Mouse (Mus musculus): ENCODE data around the gene Zfp62. TPM values are rescaled to one million over a fixed set of nuclear protein-coding genes. Genes with fewer than 3 reads are reported as not detected.

The Zfp62 gene
- polyA plus RNA-seq, 1 experiment from 2014 or later = 38.6 TPM

DNA sequence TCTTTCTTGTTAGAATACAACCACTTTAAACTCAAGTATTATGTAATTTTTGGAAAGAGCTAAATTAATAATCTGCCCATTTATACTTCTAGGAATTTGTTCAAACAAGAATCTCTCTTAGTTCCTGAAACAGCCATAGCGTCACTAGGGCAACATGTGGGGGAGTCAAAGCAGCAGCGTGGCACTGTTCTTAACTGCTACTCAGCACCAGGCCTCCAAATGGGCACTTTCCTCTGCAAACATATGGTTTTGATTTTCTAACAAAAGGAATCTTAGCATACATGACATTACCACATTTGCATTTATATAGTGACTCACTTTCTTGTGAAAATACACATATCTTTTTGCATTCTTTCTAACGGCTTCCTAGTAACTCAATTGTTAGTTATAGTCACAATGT lies 29.7 kb downstream of the Zfp62 start:
- Histone ChIP-seq H3K4me3 (ENCODE audit: low read depth, low read length) (no peak overlapping the region), H3K9ac (ENCODE audit: low read depth, low read length) (no peak overlapping the region), H3K9me3 (replicated peaks; ENCODE audit: control insufficient read depth, low read length, poor library complexity, severe bottlenecking) (no peaks in the 10 kb centered on the region), H3K36me3 (ENCODE audit: control insufficient read depth, insufficient read depth, low read length) (no peaks in the 10 kb centered on the region), H3K27me3 (ENCODE audit: control insufficient read depth, insufficient read depth, low read depth, low read length) (no peaks in the 10 kb centered on the region), H3K27ac (ENCODE audit: low read length) (no peak overlapping the region), H3K4me2 (ENCODE audit: low read length) (no peak overlapping the region), H3K4me1 (ENCODE audit: control insufficient read depth, insufficient read depth, low read length) (no peaks in the 10 kb centered on the region)
- 79% methylated on average over 3 of the region's 3 CpGs for WGBS
- no peak for ATAC-seq

DNA sequence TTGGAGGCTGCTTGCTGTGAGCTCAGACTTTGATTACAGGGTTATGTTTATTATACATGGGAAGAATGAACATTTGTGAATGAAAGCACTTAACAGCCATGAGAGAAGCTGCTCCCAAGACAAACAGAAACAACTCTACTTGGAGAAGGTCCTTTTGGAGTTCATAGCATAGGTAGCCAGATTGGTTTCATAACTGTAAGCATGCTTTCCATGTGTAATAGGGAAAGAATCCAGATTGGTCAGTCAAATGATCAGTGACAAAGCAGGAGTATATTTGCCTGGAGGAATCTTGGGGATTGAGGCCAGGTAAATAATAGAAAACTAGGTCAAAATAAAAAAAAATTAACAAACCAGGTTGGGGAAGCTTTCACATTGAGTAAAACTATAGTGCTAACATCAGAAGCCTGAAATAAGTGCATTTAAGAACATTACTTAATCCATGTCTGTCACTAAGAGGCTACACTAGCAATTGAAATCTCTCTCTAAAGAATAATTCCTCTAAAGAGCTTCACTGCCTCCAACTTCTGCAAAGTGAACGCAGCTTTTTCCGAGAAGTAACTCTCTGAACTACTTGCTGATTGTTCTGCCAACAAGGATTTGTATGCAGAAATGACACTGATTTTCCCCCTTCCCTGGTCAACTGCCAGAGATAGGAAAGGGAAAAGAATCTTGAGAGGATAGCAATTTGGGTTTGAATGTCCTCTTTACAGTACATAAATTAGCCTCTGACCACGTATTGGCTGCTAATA lies 32.5 kb downstream of the Zfp62 start:
- H3K27me3 ChIP-seq (ENCODE audit: control insufficient read depth, insufficient read depth, low read depth, low read length) = no peaks in the 10 kb centered on the region
- WGBS = 65% methylated on average over 3 of the region's 3 CpGs
- no peak for ATAC-seq
- no peak overlapping the region for H3K9ac ChIP-seq (ENCODE audit: low read depth, low read length)
- no peaks in the 10 kb centered on the region for H3K4me1 ChIP-seq (ENCODE audit: control insufficient read depth, insufficient read depth, low read length)
- H3K4me2 ChIP-seq (ENCODE audit: low read length) = no peak overlapping the region
- H3K9me3 ChIP-seq (replicated peaks; ENCODE audit: control insufficient read depth, low read length, poor library complexity, severe bottlenecking) = no peaks in the 10 kb centered on the region
- H3K27ac ChIP-seq (ENCODE audit: low read length) = no peak overlapping the region
- no peaks in the 10 kb centered on the region for H3K36me3 ChIP-seq (ENCODE audit: control insufficient read depth, insufficient read depth, low read length)
- no peak overlapping the region for H3K4me3 ChIP-seq (ENCODE audit: low read depth, low read length)

DNA sequence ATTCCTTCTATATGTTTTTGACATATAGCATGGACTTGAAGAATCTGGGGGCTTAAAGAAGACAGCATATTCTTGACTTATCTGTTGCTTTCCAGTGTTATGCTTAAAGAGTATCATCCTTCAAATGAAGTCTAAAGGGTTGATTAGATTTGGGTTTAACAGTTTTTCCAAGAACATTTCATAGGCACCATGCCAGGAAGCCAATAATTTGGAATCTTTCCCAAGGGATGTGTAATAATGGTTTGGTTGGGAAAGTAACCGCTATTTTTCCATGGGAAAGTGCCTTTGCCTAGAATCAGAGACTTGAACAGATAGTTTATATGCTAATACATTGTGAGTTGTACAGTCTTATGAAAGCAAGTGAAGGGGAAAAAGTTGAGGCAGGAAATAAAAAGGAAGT lies 33.8 kb downstream of the Zfp62 start:
- Histone ChIP-seq H3K9ac (ENCODE audit: low read depth, low read length) (no peak overlapping the region), H3K4me2 (ENCODE audit: low read length) (no peak overlapping the region), H3K9me3 (replicated peaks; ENCODE audit: control insufficient read depth, low read length, poor library complexity, severe bottlenecking) (no peaks in the 10 kb centered on the region), H3K27me3 (ENCODE audit: control insufficient read depth, insufficient read depth, low read depth, low read length) (no peaks in the 10 kb centered on the region), H3K4me1 (ENCODE audit: control insufficient read depth, insufficient read depth, low read length) (no peaks in the 10 kb centered on the region), H3K27ac (ENCODE audit: low read length) (no peak overlapping the region), H3K36me3 (ENCODE audit: control insufficient read depth, insufficient read depth, low read length) (no peaks in the 10 kb centered on the region), H3K4me3 (ENCODE audit: low read depth, low read length) (no peak overlapping the region)
- WGBS = 79% methylated on average over 1 of the region's 1 CpGs
- ATAC-seq = no peak

DNA sequence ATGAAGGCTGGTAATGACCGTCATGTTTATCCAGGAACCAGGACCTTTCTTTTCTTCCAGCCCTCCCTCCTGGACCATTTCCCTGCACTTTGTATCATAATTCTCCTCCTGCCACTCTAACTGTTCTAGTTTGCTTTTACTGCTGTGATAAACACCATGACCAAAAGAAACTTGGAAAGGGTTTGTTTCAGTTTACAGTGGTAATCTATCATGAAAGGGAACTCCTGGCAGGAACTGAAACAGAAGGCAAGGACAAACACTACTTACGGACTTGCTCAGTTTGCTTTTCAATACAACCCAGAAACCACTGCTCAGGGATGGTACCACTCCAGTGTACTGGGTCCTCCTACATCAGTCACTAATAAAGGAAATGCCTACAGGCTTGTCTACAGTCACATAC lies 34.4 kb downstream of the Zfp62 start:
- H3K9ac ChIP-seq (ENCODE audit: low read depth, low read length) = no peak overlapping the region
- 74% methylated on average over 2 of the region's 2 CpGs for WGBS
- no peak overlapping the region for H3K4me2 ChIP-seq (ENCODE audit: low read length)
- no peaks in the 10 kb centered on the region for H3K9me3 ChIP-seq (replicated peaks; ENCODE audit: control insufficient read depth, low read length, poor library complexity, severe bottlenecking)
- ATAC-seq = no peak
- no peak overlapping the region for H3K27ac ChIP-seq (ENCODE audit: low read length)
- no peaks in the 10 kb centered on the region for H3K4me1 ChIP-seq (ENCODE audit: control insufficient read depth, insufficient read depth, low read length)
- H3K27me3 ChIP-seq (ENCODE audit: control insufficient read depth, insufficient read depth, low read depth, low read length) = no peaks in the 10 kb centered on the region
- H3K36me3 ChIP-seq (ENCODE audit: control insufficient read depth, insufficient read depth, low read length) = no peaks in the 10 kb centered on the region
- no peak overlapping the region for H3K4me3 ChIP-seq (ENCODE audit: low read depth, low read length)

DNA sequence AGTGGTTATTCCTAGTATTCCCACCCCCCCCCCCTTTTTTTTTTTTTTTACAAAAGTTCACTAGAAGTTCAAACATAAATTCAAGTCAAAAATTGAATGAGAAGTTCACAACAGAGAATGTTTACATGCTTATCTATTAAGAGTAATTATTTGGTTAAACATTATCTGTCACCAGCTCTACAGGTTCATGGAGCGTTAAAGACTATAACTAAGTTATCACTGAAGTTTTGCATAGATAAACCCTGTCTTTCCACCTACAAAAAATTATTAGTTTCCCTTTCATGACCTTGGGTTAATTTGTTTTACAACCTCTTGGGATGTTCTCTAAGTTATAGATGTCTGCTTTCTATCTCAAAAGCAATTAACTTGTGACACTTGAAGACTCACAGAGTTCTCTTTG lies 37.2 kb downstream of the Zfp62 start:
- no peaks in the 10 kb centered on the region for H3K27me3 ChIP-seq (ENCODE audit: control insufficient read depth, insufficient read depth, low read depth, low read length)
- no peak overlapping the region for H3K27ac ChIP-seq (ENCODE audit: low read length)
- peaks cover 12% of the 10 kb centered on the region for H3K4me1 ChIP-seq (ENCODE audit: control insufficient read depth, insufficient read depth, low read length)
- no peak for ATAC-seq
- H3K9me3 ChIP-seq (replicated peaks; ENCODE audit: control insufficient read depth, low read length, poor library complexity, severe bottlenecking) = no peaks in the 10 kb centered on the region
- no peak overlapping the region for H3K9ac ChIP-seq (ENCODE audit: low read depth, low read length)
- 85% methylated on average over 1 of the region's 1 CpGs for WGBS
- H3K4me2 ChIP-seq (ENCODE audit: low read length) = no peak overlapping the region
- H3K4me3 ChIP-seq (ENCODE audit: low read depth, low read length) = no peak overlapping the region
- H3K36me3 ChIP-seq (ENCODE audit: control insufficient read depth, insufficient read depth, low read length) = no peaks in the 10 kb centered on the region

DNA sequence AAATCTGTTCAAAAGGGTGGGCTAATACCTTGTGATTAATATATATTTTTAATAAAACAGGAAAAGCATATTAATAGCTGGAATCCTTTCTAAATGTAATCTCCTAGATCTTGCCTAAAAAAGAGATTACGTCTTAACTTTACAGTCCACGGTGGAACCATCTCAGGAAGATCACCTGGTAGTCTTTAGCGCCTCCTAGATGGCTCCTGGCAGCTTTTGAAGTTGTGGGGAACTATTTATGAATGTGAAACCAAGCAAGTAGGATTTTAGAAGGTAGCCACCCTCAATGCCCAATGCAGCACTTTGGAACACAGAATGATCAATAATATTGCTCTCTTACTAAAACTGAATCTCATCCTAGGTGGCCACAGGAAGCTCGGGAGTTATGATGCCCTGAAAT lies 37.8 kb downstream of the Zfp62 start:
- H3K4me3 ChIP-seq (ENCODE audit: low read depth, low read length) = no peak overlapping the region

DNA sequence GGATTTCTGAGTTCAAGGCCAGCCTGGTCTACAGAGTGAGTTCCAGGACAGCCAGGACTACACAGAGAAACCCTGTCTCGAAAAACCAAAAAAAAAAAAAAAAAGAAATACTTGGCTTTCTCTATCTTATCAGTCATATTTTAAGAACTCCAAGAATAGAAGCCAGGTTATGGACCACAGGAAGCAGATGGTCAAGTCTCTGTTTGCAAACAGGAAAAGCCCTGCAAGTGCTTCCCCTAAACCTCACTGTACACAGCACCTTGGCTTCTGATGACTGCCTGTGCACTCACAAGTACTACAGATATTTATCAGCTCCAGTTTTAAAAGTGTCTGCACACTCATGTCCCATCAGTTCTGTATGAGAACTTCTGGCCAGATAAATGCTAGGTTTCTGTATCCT lies 38.4 kb downstream of the Zfp62 start:
- no peak overlapping the region for H3K9ac ChIP-seq (ENCODE audit: low read depth, low read length)
- no peak overlapping the region for H3K4me2 ChIP-seq (ENCODE audit: low read length)
- no peak overlapping the region for H3K4me3 ChIP-seq (ENCODE audit: low read depth, low read length)
- no peak for ATAC-seq
- no peaks in the 10 kb centered on the region for H3K36me3 ChIP-seq (ENCODE audit: control insufficient read depth, insufficient read depth, low read length)
- H3K27ac ChIP-seq (ENCODE audit: low read length) = no peak overlapping the region
- no peaks in the 10 kb centered on the region for H3K27me3 ChIP-seq (ENCODE audit: control insufficient read depth, insufficient read depth, low read depth, low read length)
- WGBS = no CpG with 5 or more reads among the region's 1 CpGs
- H3K9me3 ChIP-seq (replicated peaks; ENCODE audit: control insufficient read depth, low read length, poor library complexity, severe bottlenecking) = no peaks in the 10 kb centered on the region
- peaks cover 22% of the 10 kb centered on the region for H3K4me1 ChIP-seq (ENCODE audit: control insufficient read depth, insufficient read depth, low read length)

More for the DNA sequence above, 37.8 kb downstream of the Zfp62 start:
- Histone ChIP-seq H3K4me2 (ENCODE audit: low read length) (no peak overlapping the region), H3K9ac (ENCODE audit: low read depth, low read length) (no peak overlapping the region), H3K27me3 (ENCODE audit: control insufficient read depth, insufficient read depth, low read depth, low read length) (no peaks in the 10 kb centered on the region), H3K36me3 (ENCODE audit: control insufficient read depth, insufficient read depth, low read length) (no peaks in the 10 kb centered on the region), H3K4me1 (ENCODE audit: control insufficient read depth, insufficient read depth, low read length) (peaks cover 18% of the 10 kb centered on the region), H3K9me3 (replicated peaks; ENCODE audit: control insufficient read depth, low read length, poor library complexity, severe bottlenecking) (no peaks in the 10 kb centered on the region), H3K27ac (ENCODE audit: low read length) (no peak overlapping the region)
- 83% methylated on average over 4 of the region's 4 CpGs for WGBS
- ATAC-seq = no peak

DNA sequence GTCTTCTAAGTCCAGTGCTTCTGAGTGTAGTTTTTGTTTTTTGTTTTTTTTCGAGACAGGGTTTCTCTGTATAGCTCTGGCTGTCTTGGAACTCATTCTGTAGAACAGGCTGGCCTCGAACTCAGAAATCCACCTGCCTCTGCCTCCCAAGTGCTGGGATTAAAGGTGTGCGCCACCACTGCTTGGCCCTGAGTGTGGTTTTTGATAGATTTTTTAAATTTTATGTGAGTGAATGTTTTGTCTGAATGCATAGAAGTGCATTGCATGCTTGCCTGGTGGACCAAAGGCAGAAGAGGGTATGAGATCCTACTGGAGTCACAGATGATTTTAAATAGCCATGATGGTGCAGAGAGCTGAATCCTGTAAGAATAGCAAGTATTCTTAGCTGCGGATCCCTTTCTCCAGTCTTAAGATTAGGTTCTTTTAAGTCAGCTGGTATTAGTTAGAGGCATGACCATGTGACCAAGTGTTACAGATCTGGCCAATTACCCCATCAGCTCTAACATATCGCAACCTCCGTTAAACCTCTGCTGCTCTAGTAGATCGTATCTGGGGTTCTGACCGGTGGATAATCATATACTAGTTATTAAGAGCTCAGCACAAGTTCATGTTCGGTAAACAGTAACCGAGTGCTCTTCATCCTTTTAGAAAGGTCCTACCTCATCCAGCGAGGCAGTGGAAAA lies 40.0 kb downstream of the Zfp62 start:
- peak overlapping the region; percentile 79; the same call in 1 of the 2 replicates for H3K9ac ChIP-seq (ENCODE audit: low read depth, low read length)
- peak overlapping the region; percentile 92 for H3K27ac ChIP-seq (ENCODE audit: low read length)
- peak overlapping the region; percentile 58 for H3K4me2 ChIP-seq (ENCODE audit: low read length)
- peaks cover 26% of the 10 kb centered on the region for H3K4me1 ChIP-seq (ENCODE audit: control insufficient read depth, insufficient read depth, low read length)
- H3K9me3 ChIP-seq (replicated peaks; ENCODE audit: control insufficient read depth, low read length, poor library complexity, severe bottlenecking) = no peaks in the 10 kb centered on the region
- ATAC-seq = peak; percentile 18
- no peaks in the 10 kb centered on the region for H3K27me3 ChIP-seq (ENCODE audit: control insufficient read depth, insufficient read depth, low read depth, low read length)
- no peaks in the 10 kb centered on the region for H3K36me3 ChIP-seq (ENCODE audit: control insufficient read depth, insufficient read depth, low read length)
- peak overlapping the region; percentile 55 for H3K4me3 ChIP-seq (ENCODE audit: low read depth, low read length)
- WGBS = 19% methylated on average over 11 of the region's 11 CpGs

All from midbrain, embryonic 16.5 days (tissue).